Mouse (Mus musculus) limb, embryonic 12.5 days (tissue): ENCODE results near the gene Rlbp1. TPM values are rescaled to one million over a fixed set of nuclear protein-coding genes. Genes with fewer than 3 reads are reported as not detected.
A peak's percentile ranks its signal among the peaks of the same experiment; 100 is the strongest.

ENCODE experiments used
- ATAC-seq: fragments of 200-750 bp; cut with Nextera tagmentation; 2 replicates; pipeline ENCODE4 v1.8.0; 2017; ENCODE audit warnings: low read depth, moderate TSS enrichment; ENCODE audit not compliant: insufficient number of reproducible peaks, insufficient read depth, low FRiP score, low TSS enrichment
- H3K27ac ChIP-seq: fragments of 300-500 bp; sonication (generic); 2 replicates; pipeline ENCODE4 v1.5.1; 2016; ENCODE audit warnings: mild to moderate bottlenecking, moderate library complexity
- H3K27me3 ChIP-seq: fragments of 300-500 bp; sonication (generic); 2 replicates; pipeline ENCODE4 v1.6.1; 2016; ENCODE audit warnings: mild to moderate bottlenecking, moderate library complexity
- H3K36me3 ChIP-seq: fragments of 300-500 bp; sonication (generic); 2 replicates; pipeline ENCODE4 v1.6.1; 2016; ENCODE audit warnings: mild to moderate bottlenecking, moderate library complexity
- H3K4me1 ChIP-seq: fragments of 300-500 bp; sonication (generic); replicated peaks from 2 replicates; pipeline ENCODE4 v1.6.1; 2016
- H3K4me2 ChIP-seq: fragments of 300-500 bp; sonication (generic); 2 replicates; pipeline ENCODE4 v1.6.1; 2016; ENCODE audit warnings: mild to moderate bottlenecking, moderate library complexity
- H3K4me3 ChIP-seq: fragments of 300-500 bp; sonication (generic); replicated peaks from 2 replicates; pipeline ENCODE4 v1.5.1; 2016; ENCODE audit warnings: mild to moderate bottlenecking
- H3K9ac ChIP-seq: fragments of 300-500 bp; sonication (generic); replicated peaks from 2 replicates; pipeline ENCODE4 v1.6.1; 2016; ENCODE audit warnings: mild to moderate bottlenecking, moderate library complexity
- H3K9me3 ChIP-seq: fragments of 300-500 bp; sonication (generic); 2 replicates; pipeline ENCODE4 v1.6.1; 2016; ENCODE audit warnings: mild to moderate bottlenecking, moderate library complexity
- WGBS: fragments of 180-500 bp; shearing (Covaris S2); methylation state at CpG from one replicate; pipeline ENCODE4 v1.1.7; 2016; 5-methylcytosine and 5-hydroxymethylcytosine counted together
- polyA plus RNA-seq: library from polyadenylated mRNA; unstranded; fragments of >200 nt; fragmentation: Nextera tagmentation; extraction: Ambion mirVana; gene quantifications from 2 replicates; pipeline ENCODE4 v1.2.1, GENCODE M21; 2016

Rlbp1 gene
- polyA plus RNA-seq, 1 experiment from 2014 or later = 0.59 TPM

DNA sequence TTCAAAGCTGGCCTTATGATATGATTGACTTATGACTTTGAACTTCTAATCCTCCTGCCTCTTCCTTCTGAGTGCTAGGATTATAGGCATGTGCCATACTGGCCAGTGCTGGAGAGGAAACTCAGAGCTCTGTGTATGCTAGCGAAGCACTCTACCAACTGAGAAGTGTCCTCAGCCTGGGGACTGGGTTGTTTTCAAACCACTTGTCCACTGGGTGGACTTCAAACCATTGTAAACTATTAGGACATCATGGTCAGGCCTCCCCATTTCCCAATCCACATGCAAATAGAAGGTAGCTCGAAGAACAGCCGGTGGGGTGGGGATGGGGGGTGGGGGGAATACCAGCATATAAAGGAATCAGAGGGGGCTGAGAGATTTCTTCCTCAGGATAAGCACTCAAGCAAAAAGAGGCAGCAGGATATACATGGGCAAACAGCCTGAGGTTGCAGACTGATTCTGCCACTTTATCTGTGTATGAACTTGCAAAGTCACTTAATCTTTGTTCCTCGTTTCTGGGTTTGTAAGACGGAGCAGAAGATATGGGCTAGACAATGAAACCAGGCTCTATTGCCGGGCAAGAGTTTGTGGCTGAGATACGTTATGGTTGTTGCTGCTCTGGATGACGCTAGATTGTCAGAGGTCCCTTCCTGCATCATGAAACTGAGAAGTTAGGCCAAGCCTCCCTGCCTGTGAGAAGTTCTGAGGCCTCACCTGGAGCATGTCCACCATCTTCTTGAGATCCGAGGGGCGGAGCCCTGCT is 10.2 kb downstream of the Rlbp1 start:
- Histone ChIP-seq H3K4me1 (peaks cover under 1% of the 10 kb centered on the region; the same call in 1 of the 2 replicates), H3K9ac (no peak overlapping the region), H3K4me2 (no peak overlapping the region), H3K9me3 (no peaks in the 10 kb centered on the region), H3K36me3 (no peaks in the 10 kb centered on the region), H3K27ac (no peak overlapping the region), H3K4me3 (no peak overlapping the region), H3K27me3 (no peaks in the 10 kb centered on the region)
- no peak for ATAC-seq
- WGBS = 88% methylated on average over 10 of the region's 10 CpGs

DNA sequence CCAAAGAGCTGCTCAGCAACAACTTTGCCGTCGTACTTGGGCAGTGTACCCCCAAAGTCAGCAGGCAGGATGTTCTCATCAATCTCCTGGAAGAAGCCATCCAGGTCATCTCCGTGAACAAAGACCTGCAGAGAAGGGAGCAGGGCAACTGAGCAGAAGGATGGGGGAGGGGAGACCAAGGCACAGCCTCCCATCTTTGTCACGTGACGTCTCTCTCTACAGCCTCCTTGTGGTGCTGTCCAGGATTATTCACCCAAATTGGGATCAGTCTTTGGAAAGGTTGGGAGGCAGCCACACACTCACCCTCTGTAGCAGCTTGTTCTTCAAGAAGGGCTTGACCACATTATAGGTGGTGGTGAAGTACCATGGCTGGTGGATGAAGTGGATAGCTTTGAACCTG is 11.3 kb downstream of the Rlbp1 start:
- H3K4me1 ChIP-seq = peaks cover 9% of the 10 kb centered on the region; the same call in 1 of the 2 replicates
- no peak overlapping the region for H3K9ac ChIP-seq
- no peaks in the 10 kb centered on the region for H3K9me3 ChIP-seq
- 70% methylated on average over 5 of the region's 5 CpGs for WGBS
- H3K4me3 ChIP-seq = no peak overlapping the region
- ATAC-seq = no peak
- no peaks in the 10 kb centered on the region for H3K36me3 ChIP-seq
- H3K4me2 ChIP-seq = no peak overlapping the region
- no peak overlapping the region for H3K27ac ChIP-seq
- no peaks in the 10 kb centered on the region for H3K27me3 ChIP-seq

DNA sequence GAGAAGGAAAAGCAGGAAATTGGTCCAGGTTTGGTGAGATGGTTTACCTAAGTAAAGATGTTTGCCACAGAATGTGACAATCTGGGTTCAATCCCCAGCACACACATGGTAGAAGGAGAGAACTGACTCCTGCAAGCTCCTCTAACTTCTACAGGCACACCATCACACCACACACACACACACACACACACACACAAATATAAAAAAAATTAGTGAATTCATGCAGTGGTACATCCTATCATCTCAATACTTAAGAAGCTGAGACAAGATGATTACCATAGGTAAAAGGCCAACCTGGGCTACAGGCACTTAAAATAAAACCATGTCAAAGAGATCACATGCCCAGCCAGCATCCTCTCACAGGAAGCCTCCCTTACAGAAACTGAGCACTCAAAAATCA is 12.8 kb downstream of the Rlbp1 start:
- H3K4me3 ChIP-seq = no peak overlapping the region
- no peak overlapping the region for H3K27ac ChIP-seq
- no peak for ATAC-seq
- H3K4me1 ChIP-seq = peaks cover 14% of the 10 kb centered on the region
- H3K36me3 ChIP-seq = no peaks in the 10 kb centered on the region
- no peaks in the 10 kb centered on the region for H3K9me3 ChIP-seq
- H3K27me3 ChIP-seq = no peaks in the 10 kb centered on the region
- H3K9ac ChIP-seq = no peak overlapping the region
- no peak overlapping the region for H3K4me2 ChIP-seq

DNA sequence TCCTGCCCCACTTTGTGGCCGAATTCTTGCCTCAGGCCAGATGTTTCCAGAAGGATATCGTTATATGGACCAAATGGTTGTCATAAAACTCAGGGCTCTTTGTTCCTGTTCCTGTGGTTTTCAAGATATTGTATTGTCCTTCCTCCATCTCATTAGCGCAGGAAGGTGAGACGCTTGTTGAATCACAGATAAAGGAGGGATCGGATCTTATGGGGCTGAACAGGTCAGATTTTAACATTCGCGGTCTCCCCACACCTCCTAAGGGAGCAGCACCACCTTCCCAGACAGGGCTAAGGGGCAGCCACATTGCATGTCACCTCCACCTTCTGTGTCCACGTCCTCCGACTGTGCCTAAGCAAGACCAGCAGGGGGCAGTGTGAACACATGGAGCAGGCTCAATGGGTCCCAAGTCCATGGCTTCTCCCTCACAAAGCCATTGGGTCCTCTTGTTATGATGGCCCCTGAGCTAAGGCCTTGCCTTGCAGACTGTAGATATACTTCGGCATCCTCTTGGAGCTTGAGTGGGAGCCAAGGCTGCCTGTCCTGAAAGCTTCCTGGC is 15.4 kb downstream of the Rlbp1 start:
- H3K9me3 ChIP-seq = no peaks in the 10 kb centered on the region
- ATAC-seq = 0 out of 2 replicates have a peak, but pooled peaks have one; percentile 35
- H3K27ac ChIP-seq = no peak overlapping the region
- H3K4me2 ChIP-seq = no peak overlapping the region
- peaks cover 14% of the 10 kb centered on the region for H3K4me1 ChIP-seq
- H3K9ac ChIP-seq = 0 out of 2 replicates have a peak overlapping the region, but pooled peaks have one; percentile 4
- no peaks in the 10 kb centered on the region for H3K36me3 ChIP-seq
- WGBS = 28% methylated on average over 10 of the region's 10 CpGs
- H3K27me3 ChIP-seq = no peaks in the 10 kb centered on the region
- no peak overlapping the region for H3K4me3 ChIP-seq

DNA sequence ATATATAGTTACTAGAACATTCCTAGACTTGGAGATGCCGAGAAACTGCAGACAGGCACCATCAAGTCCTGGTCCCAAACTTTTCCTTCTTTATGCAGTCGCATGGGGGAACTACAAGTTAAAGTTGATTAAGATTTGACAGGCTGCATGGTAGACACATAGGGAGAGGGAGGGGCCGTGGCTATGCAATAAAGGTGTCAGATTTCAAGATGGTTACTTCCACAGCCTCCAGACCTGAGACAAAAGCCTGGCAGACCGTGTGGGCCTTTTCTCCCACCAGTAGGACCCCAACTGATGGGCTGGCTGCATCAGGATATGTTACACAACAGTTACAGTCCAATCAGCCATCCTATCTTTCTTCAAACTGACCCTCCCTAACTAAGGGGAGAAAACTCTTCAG is 17.4 kb downstream of the Rlbp1 start:
- no peak overlapping the region for H3K4me2 ChIP-seq
- WGBS = 24% methylated on average over 4 of the region's 4 CpGs
- no peak overlapping the region for H3K27ac ChIP-seq
- no peaks in the 10 kb centered on the region for H3K9me3 ChIP-seq
- no peak for ATAC-seq
- H3K36me3 ChIP-seq = no peaks in the 10 kb centered on the region
- no peaks in the 10 kb centered on the region for H3K27me3 ChIP-seq
- H3K4me1 ChIP-seq = peaks cover 14% of the 10 kb centered on the region
- no peak overlapping the region for H3K4me3 ChIP-seq
- H3K9ac ChIP-seq = no peak overlapping the region

DNA sequence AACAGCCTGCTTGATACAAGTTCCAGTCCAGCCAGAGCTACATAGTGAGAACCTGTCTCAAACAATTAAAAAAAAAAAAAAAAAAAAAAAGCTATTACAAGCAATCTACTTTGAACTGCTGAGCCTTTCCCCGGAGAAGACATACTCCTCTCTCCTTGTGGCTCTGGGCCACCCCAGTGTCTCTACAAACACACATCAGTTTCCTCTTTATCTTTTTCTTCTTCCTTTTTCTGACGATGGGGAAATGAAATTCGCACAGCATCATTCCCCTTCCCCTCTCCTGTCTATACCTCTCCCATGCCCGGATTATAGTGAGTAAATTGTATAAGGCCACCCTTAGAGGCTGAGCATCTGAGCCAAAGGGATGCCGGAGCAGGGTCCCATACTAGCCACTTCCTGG is 18.2 kb downstream of the Rlbp1 start:
- Histone ChIP-seq H3K4me2 (no peak overlapping the region), H3K27ac (no peak overlapping the region), H3K4me3 (no peak overlapping the region), H3K9me3 (no peaks in the 10 kb centered on the region), H3K27me3 (no peaks in the 10 kb centered on the region), H3K4me1 (peaks cover 14% of the 10 kb centered on the region), H3K9ac (no peak overlapping the region), H3K36me3 (no peaks in the 10 kb centered on the region)
- WGBS = 82% methylated on average over 5 of the region's 5 CpGs
- ATAC-seq = no peak

DNA sequence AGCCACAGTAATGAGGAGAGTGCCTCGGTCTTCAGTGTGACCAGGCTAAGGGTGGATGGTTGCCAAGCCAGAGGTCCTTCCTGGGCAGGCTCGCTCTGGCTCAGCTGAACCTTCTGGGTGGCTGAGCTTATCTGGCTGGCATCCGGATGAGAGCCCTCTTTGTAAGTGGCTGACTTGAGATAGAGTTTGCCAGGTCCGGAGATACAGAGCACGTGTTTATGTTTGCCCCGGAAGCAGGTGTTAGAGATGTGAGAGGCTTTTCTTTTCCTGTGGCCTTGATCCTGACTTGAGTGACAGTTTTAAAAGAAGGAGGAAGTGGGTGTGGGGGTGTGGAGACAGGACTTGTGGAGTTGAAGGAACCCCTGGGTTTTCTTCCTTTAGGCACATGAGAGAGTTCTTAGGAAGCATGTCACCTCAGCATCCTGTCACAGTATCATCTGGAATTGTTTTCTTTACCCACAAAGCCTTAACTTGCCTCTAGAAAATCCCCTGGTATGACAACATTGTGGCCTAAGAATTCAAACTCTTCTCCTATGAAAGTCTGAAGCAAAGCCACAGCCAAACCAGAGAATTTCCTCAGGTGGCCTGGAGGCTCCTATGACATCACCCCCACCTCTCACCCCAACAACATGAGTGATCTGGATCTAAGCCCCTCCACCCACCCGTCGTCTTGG is 23.3 kb downstream of the Rlbp1 start:
- 70% methylated on average over 8 of the region's 8 CpGs for WGBS
- H3K27ac ChIP-seq = no peak overlapping the region
- no peak overlapping the region for H3K4me2 ChIP-seq
- no peaks in the 10 kb centered on the region for H3K9me3 ChIP-seq
- ATAC-seq = no peak
- no peaks in the 10 kb centered on the region for H3K27me3 ChIP-seq
- H3K4me3 ChIP-seq = no peak overlapping the region
- H3K36me3 ChIP-seq = peaks cover 28% of the 10 kb centered on the region
- no peaks in the 10 kb centered on the region; the same call in 1 of the 2 replicates for H3K4me1 ChIP-seq
- H3K9ac ChIP-seq = no peak overlapping the region

DNA sequence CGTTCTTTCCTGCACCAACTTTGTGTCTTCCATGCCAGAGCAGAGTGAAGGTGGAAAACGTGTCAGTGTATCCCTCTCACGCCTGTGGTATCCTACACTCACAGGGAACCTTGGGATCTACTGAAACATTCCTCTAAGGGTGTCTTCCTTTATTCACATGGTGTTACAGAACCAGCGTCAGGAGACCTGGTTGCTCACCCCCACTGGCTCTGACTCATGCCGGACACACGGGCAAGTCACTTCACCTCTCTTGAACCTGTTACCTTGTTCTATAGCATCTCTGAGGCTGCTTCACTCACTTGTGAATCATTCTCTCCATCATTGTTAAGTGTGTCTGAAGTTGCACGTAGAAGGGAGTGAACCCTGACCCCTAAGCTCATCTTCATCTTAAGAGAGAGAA is 24.0 kb downstream of the Rlbp1 start:
- 90% methylated on average over 7 of the region's 7 CpGs for WGBS
- no peak overlapping the region for H3K27ac ChIP-seq

DNA sequence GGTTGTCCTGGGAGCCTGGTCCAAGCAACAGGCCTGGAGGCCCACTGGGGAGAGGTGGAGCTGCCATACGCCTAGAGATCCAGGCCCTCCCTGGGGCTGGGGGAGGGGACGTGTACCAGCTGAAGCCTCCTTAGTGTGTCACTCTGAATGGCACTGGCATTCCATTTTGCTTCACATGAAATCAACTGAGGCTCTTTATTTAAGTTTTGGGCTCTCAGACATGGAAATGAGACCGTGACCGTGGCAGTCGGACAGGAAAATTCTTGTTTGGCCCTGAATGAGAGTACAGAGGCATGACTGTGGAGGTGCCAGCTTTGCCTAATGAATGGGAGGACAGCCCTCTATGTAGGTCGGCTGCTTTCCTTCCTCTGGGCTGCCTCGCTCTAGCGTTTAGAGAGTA is 24.6 kb downstream of the Rlbp1 start:
- H3K36me3 ChIP-seq = peaks cover 37% of the 10 kb centered on the region

More for the DNA sequence above, 24.0 kb downstream of the Rlbp1 start:
- no peaks in the 10 kb centered on the region for H3K27me3 ChIP-seq
- H3K36me3 ChIP-seq = peaks cover 34% of the 10 kb centered on the region
- no peaks in the 10 kb centered on the region for H3K9me3 ChIP-seq
- H3K4me3 ChIP-seq = no peak overlapping the region
- ATAC-seq = no peak
- H3K4me1 ChIP-seq = no peaks in the 10 kb centered on the region; the same call in 1 of the 2 replicates
- H3K4me2 ChIP-seq = no peak overlapping the region
- no peak overlapping the region for H3K9ac ChIP-seq

DNA sequence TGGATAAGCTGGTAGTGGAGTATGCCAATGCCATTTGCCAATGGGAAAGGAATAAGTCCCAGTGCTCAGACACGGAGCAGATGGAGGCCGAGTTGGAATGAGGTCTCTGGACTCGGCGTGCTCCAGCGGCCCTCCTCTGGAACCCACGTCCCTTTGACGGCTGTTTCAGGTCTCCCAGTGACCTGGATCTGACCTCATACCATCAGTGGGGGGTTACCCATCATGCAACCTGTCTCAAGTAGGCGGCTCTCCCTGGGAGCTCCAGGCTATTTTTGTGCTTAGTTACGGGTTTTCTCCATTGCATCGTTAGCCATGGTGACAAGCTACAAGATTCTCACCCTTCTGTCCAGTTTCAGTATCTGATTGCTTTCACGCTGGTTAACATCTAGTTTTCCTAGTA is 26.8 kb downstream of the Rlbp1 start:
- Histone ChIP-seq H3K9me3 (no peaks in the 10 kb centered on the region), H3K27ac (no peak overlapping the region), H3K4me3 (no peak overlapping the region), H3K4me1 (no peaks in the 10 kb centered on the region; the same call in 1 of the 2 replicates), H3K36me3 (peaks cover 54% of the 10 kb centered on the region), H3K27me3 (no peaks in the 10 kb centered on the region), H3K9ac (no peak overlapping the region), H3K4me2 (no peak overlapping the region)
- no peak for ATAC-seq
- 66% methylated on average over 11 of the region's 11 CpGs for WGBS

More for the DNA sequence above, 24.6 kb downstream of the Rlbp1 start:
- no peak for ATAC-seq
- Histone ChIP-seq H3K9ac (no peak overlapping the region), H3K4me3 (no peak overlapping the region), H3K27ac (no peak overlapping the region), H3K27me3 (no peaks in the 10 kb centered on the region), H3K9me3 (no peaks in the 10 kb centered on the region), H3K4me1 (no peaks in the 10 kb centered on the region; the same call in 1 of the 2 replicates), H3K4me2 (no peak overlapping the region)
- WGBS = 81% methylated on average over 8 of the region's 8 CpGs

DNA sequence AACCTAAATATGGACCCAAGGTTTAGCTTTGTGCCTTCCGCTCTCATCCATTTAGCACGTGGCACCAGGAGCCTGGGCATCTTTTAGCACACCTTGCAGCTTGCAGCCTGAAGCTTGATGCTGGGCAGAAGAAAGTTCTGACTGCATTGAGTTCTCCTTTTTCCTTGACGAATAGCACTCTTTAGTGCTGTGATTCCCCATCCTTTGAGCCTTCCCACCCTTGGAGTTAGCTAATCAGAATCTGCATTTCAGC is 27.7 kb downstream of the Rlbp1 start:
- ATAC-seq = no peak
- Histone ChIP-seq H3K4me3 (no peak overlapping the region), H3K9me3 (no peaks in the 10 kb centered on the region), H3K36me3 (peaks cover 62% of the 10 kb centered on the region), H3K27me3 (no peaks in the 10 kb centered on the region), H3K4me2 (no peak overlapping the region), H3K9ac (no peak overlapping the region), H3K4me1 (no peaks in the 10 kb centered on the region; the same call in 1 of the 2 replicates), H3K27ac (no peak overlapping the region)
- WGBS = 90% methylated on average over 3 of the region's 3 CpGs
